Mouse (Mus musculus): Measurements from ENCODE around the gene Plxna2. TPM values are rescaled to one million over a fixed set of nuclear protein-coding genes. Genes with fewer than 3 reads are reported as not detected.
A peak's percentile ranks its signal among the peaks of the same experiment; 100 is the strongest.

The Plxna2 gene
- polyA plus RNA-seq, 1 experiment from 2014 or later, result 33.5 TPM

GRCm38 (mm10) chr1:194793226-194793924 lies 175.4 kb downstream of the Plxna2 start:
- H3K27me3 ChIP-seq (replicated peaks), result no peaks in the 10 kb centered on the region
- peak; percentile 75 for ATAC-seq (ENCODE audit: low FRiP score, low read depth)
- peaks cover 90% of the 10 kb centered on the region for H3K36me3 ChIP-seq

GRCm38 (mm10) chr1:194795316-194795715 lies 177.3 kb downstream of the Plxna2 start:
- H3K4me2 ChIP-seq (replicated peaks), result no peak overlapping the region
- no peaks in the 10 kb centered on the region for H3K4me1 ChIP-seq
- H3K9me3 ChIP-seq, result no peaks in the 10 kb centered on the region
- H3K27me3 ChIP-seq (replicated peaks), result no peaks in the 10 kb centered on the region
- no peak overlapping the region for H3K9ac ChIP-seq
- 85% methylated on average over 3 of the region's 3 CpGs for WGBS
- no peak overlapping the region for H3K4me3 ChIP-seq
- ATAC-seq (ENCODE audit: low FRiP score, low read depth), result no peak
- H3K27ac ChIP-seq, result no peak overlapping the region
- peaks cover 92% of the 10 kb centered on the region for H3K36me3 ChIP-seq

More at GRCm38 (mm10) chr1:194793226-194793924, 175.4 kb downstream of the Plxna2 start:
- no peak overlapping the region for H3K4me3 ChIP-seq
- no peaks in the 10 kb centered on the region for H3K9me3 ChIP-seq
- H3K4me2 ChIP-seq (replicated peaks), result no peak overlapping the region
- no peak overlapping the region for H3K27ac ChIP-seq
- no peak overlapping the region for H3K9ac ChIP-seq
- H3K4me1 ChIP-seq, result no peaks in the 10 kb centered on the region
- WGBS, result 76% methylated on average over 8 of the region's 8 CpGs

- no peak for ATAC-seq (ENCODE audit: low FRiP score, low read depth)
- Histone ChIP-seq H3K4me2 (replicated peaks) (no peak overlapping the region), H3K4me3 (no peak overlapping the region), H3K4me1 (no peaks in the 10 kb centered on the region), H3K9me3 (no peaks in the 10 kb centered on the region), H3K9ac (no peak overlapping the region), H3K27ac (no peak overlapping the region), H3K36me3 (peaks cover 89% of the 10 kb centered on the region), H3K27me3 (replicated peaks) (no peaks in the 10 kb centered on the region)
- WGBS, result 100% methylated on average over 1 of the region's 1 CpGs
Measured at GRCm38 (mm10) chr1:194797843-194798242, 179.8 kb downstream of the Plxna2 start.

- H3K9me3 ChIP-seq, result no peaks in the 10 kb centered on the region
- H3K36me3 ChIP-seq, result peaks cover 83% of the 10 kb centered on the region
- no peak overlapping the region for H3K4me3 ChIP-seq
- no peak overlapping the region for H3K9ac ChIP-seq
- ATAC-seq (ENCODE audit: low FRiP score, low read depth), result no peak
- H3K27ac ChIP-seq, result no peak overlapping the region
- H3K27me3 ChIP-seq (replicated peaks), result no peaks in the 10 kb centered on the region
- no peaks in the 10 kb centered on the region for H3K4me1 ChIP-seq
- no peak overlapping the region for H3K4me2 ChIP-seq (replicated peaks)
Measured at GRCm38 (mm10) chr1:194798511-194798910, 180.5 kb downstream of the Plxna2 start.

GRCm38 (mm10) chr1:194808261-194808660 lies 190.2 kb downstream of the Plxna2 start:
- Histone ChIP-seq H3K36me3 (peaks cover 81% of the 10 kb centered on the region), H3K4me3 (no peak overlapping the region), H3K4me2 (replicated peaks) (no peak overlapping the region)

GRCm38 (mm10) chr1:194808681-194809080 lies 190.7 kb downstream of the Plxna2 start:
- ATAC-seq (ENCODE audit: low FRiP score, low read depth), result no peak
- H3K4me2 ChIP-seq (replicated peaks), result no peak overlapping the region
- no peak overlapping the region for H3K9ac ChIP-seq
- H3K9me3 ChIP-seq, result no peaks in the 10 kb centered on the region
- no peaks in the 10 kb centered on the region for H3K4me1 ChIP-seq
- no peaks in the 10 kb centered on the region for H3K27me3 ChIP-seq (replicated peaks)
- H3K27ac ChIP-seq, result no peak overlapping the region
- H3K36me3 ChIP-seq, result peaks cover 85% of the 10 kb centered on the region
- no peak overlapping the region for H3K4me3 ChIP-seq

More at GRCm38 (mm10) chr1:194808261-194808660, 190.2 kb downstream of the Plxna2 start:
- no peaks in the 10 kb centered on the region for H3K4me1 ChIP-seq
- no peak overlapping the region for H3K9ac ChIP-seq
- no peak for ATAC-seq (ENCODE audit: low FRiP score, low read depth)
- H3K27ac ChIP-seq, result no peak overlapping the region
- H3K27me3 ChIP-seq (replicated peaks), result no peaks in the 10 kb centered on the region
- H3K9me3 ChIP-seq, result no peaks in the 10 kb centered on the region

GRCm38 (mm10) chr1:194809600-194809999 lies 191.6 kb downstream of the Plxna2 start:
- H3K27me3 ChIP-seq (replicated peaks), result no peaks in the 10 kb centered on the region
- H3K36me3 ChIP-seq, result peaks cover 88% of the 10 kb centered on the region
- H3K27ac ChIP-seq, result no peak overlapping the region

GRCm38 (mm10) chr1:194814187-194814586 lies 196.2 kb downstream of the Plxna2 start:
- H3K4me2 ChIP-seq (replicated peaks), result no peak overlapping the region
- H3K9me3 ChIP-seq, result no peaks in the 10 kb centered on the region
- H3K9ac ChIP-seq, result no peak overlapping the region
- H3K4me1 ChIP-seq, result no peaks in the 10 kb centered on the region
- H3K27me3 ChIP-seq (replicated peaks), result no peaks in the 10 kb centered on the region
- H3K36me3 ChIP-seq, result peaks cover 50% of the 10 kb centered on the region
- no peak overlapping the region for H3K27ac ChIP-seq
- ATAC-seq (ENCODE audit: low FRiP score, low read depth), result no peak
- H3K4me3 ChIP-seq, result no peak overlapping the region
- 85% methylated on average over 5 of the region's 5 CpGs for WGBS

More at GRCm38 (mm10) chr1:194809600-194809999, 191.6 kb downstream of the Plxna2 start:
- Histone ChIP-seq H3K9me3 (no peaks in the 10 kb centered on the region), H3K4me2 (replicated peaks) (no peak overlapping the region), H3K4me1 (no peaks in the 10 kb centered on the region), H3K4me3 (no peak overlapping the region), H3K9ac (no peak overlapping the region)
- no peak for ATAC-seq (ENCODE audit: low FRiP score, low read depth)

- no peaks in the 10 kb centered on the region for H3K9me3 ChIP-seq
- 78% methylated on average over 1 of the region's 1 CpGs for WGBS
- H3K27me3 ChIP-seq (replicated peaks), result no peaks in the 10 kb centered on the region
- H3K27ac ChIP-seq, result no peak overlapping the region
- no peak for ATAC-seq (ENCODE audit: low FRiP score, low read depth)
- no peak overlapping the region for H3K9ac ChIP-seq
- H3K4me1 ChIP-seq, result no peaks in the 10 kb centered on the region
- no peak overlapping the region for H3K4me3 ChIP-seq
- no peak overlapping the region for H3K4me2 ChIP-seq (replicated peaks)
- peaks cover 36% of the 10 kb centered on the region for H3K36me3 ChIP-seq
Measured at GRCm38 (mm10) chr1:194815547-194815946, 197.5 kb downstream of the Plxna2 start.

GRCm38 (mm10) chr1:194816913-194817312 lies 198.9 kb downstream of the Plxna2 start:
- H3K36me3 ChIP-seq, result peaks cover 23% of the 10 kb centered on the region
- no peak overlapping the region for H3K9ac ChIP-seq
- H3K4me3 ChIP-seq, result no peak overlapping the region
- no peaks in the 10 kb centered on the region for H3K4me1 ChIP-seq
- ATAC-seq (ENCODE audit: low FRiP score, low read depth), result peak; percentile 86
- WGBS, result 32% methylated on average over 2 of the region's 2 CpGs
- H3K27me3 ChIP-seq (replicated peaks), result no peaks in the 10 kb centered on the region
- H3K4me2 ChIP-seq (replicated peaks), result no peak overlapping the region
- H3K27ac ChIP-seq, result no peak overlapping the region
- H3K9me3 ChIP-seq, result no peaks in the 10 kb centered on the region

- 88% methylated on average over 4 of the region's 4 CpGs for WGBS
- no peaks in the 10 kb centered on the region for H3K27me3 ChIP-seq (replicated peaks)
- no peaks in the 10 kb centered on the region for H3K9me3 ChIP-seq
- no peak overlapping the region for H3K9ac ChIP-seq
- H3K4me2 ChIP-seq (replicated peaks), result no peak overlapping the region
- no peak for ATAC-seq (ENCODE audit: low FRiP score, low read depth)
- no peaks in the 10 kb centered on the region for H3K36me3 ChIP-seq
- no peaks in the 10 kb centered on the region for H3K4me1 ChIP-seq
- no peak overlapping the region for H3K4me3 ChIP-seq
- H3K27ac ChIP-seq, result no peak overlapping the region
Measured at GRCm38 (mm10) chr1:194820953-194821352, 202.9 kb downstream of the Plxna2 start.

GRCm38 (mm10) chr1:194821721-194822120 lies 203.7 kb downstream of the Plxna2 start:
- no peak for ATAC-seq (ENCODE audit: low FRiP score, low read depth)
- H3K4me1 ChIP-seq, result no peaks in the 10 kb centered on the region

GRCm38 (mm10) chr1:194828316-194828715 lies 210.3 kb downstream of the Plxna2 start:
- H3K36me3 ChIP-seq, result no peaks in the 10 kb centered on the region
- H3K4me1 ChIP-seq, result no peaks in the 10 kb centered on the region
- no peak for ATAC-seq (ENCODE audit: low FRiP score, low read depth)

More at GRCm38 (mm10) chr1:194821721-194822120, 203.7 kb downstream of the Plxna2 start:
- Histone ChIP-seq H3K27ac (no peak overlapping the region), H3K4me2 (replicated peaks) (no peak overlapping the region), H3K27me3 (replicated peaks) (no peaks in the 10 kb centered on the region), H3K9me3 (no peaks in the 10 kb centered on the region), H3K9ac (no peak overlapping the region), H3K4me3 (no peak overlapping the region), H3K36me3 (no peaks in the 10 kb centered on the region)
- WGBS, result 75% methylated on average over 1 of the region's 1 CpGs

More at GRCm38 (mm10) chr1:194828316-194828715, 210.3 kb downstream of the Plxna2 start:
- H3K4me2 ChIP-seq (replicated peaks), result no peak overlapping the region
- no peak overlapping the region for H3K9ac ChIP-seq
- no peaks in the 10 kb centered on the region for H3K9me3 ChIP-seq
- no peak overlapping the region for H3K4me3 ChIP-seq
- no peaks in the 10 kb centered on the region for H3K27me3 ChIP-seq (replicated peaks)
- no peak overlapping the region for H3K27ac ChIP-seq

Measured in neural tube, embryonic 12.5 days (tissue).